Mouse (Mus musculus): ENCODE measurements around the gene Acrbp. TPM values are rescaled to one million over a fixed set of nuclear protein-coding genes. Genes with fewer than 3 reads are reported as not detected.
A peak's percentile ranks its signal among the peaks of the same experiment; 100 is the strongest.
"Not testable (repeated sequence)": the region's sequence is repeated elsewhere in the genome, so short reads cannot be mapped to it uniquely, and the experiment has no call there.

Gene Acrbp
- polyA plus RNA-seq, 1 experiment = 5.4 TPM

- H3K27ac ChIP-seq (ENCODE audit: insufficient read depth, low read length) = no peak overlapping the region
- TF ChIP-seq CTCF (IDR thresholded peaks at IDR 0.05; ENCODE audit: borderline replicate concordance, insufficient read depth, low read length) (no peak), POLR2A (IDR thresholded peaks at IDR 0.05; ENCODE audit: low read depth, low read length) (no peak)
Observed at GRCm38 (mm10) chr6:125063906-125064305, 14.4 kb downstream of the Acrbp start.

GRCm38 (mm10) chr6:125065223-125065622 lies 15.7 kb downstream of the Acrbp start:
- H3K4me3 ChIP-seq (ENCODE audit: insufficient read depth, low read length); H3K4me1 ChIP-seq (ENCODE audit: control insufficient read depth, insufficient read depth, low read length); H3K27ac ChIP-seq (ENCODE audit: insufficient read depth, low read length): not testable (repeated sequence)

More at GRCm38 (mm10) chr6:125063906-125064305, 14.4 kb downstream of the Acrbp start:
- Histone ChIP-seq H3K4me1 (ENCODE audit: control insufficient read depth, insufficient read depth, low read length) (peaks cover 3% of the 10 kb centered on the region; the same call in 1 of the 2 replicates), H3K4me3 (ENCODE audit: insufficient read depth, low read length) (no peak overlapping the region)

GRCm38 (mm10) chr6:125067571-125067995 lies 18.1 kb downstream of the Acrbp start, which contains the start of gene Lpar5:
Lpar5 (plus strand) TSS chr6:125067920.
- H3K4me1 ChIP-seq (ENCODE audit: control insufficient read depth, insufficient read depth, low read length) = peaks cover 5% of the 10 kb centered on the region; the same call in 1 of the 2 replicates
- TF ChIP-seq POLR2A (IDR thresholded peaks at IDR 0.05; ENCODE audit: low read depth, low read length) (no peak), CTCF (IDR thresholded peaks at IDR 0.05; ENCODE audit: borderline replicate concordance, insufficient read depth, low read length) (no peak)
- no peak within 1 kb of the TSS for H3K27ac ChIP-seq (ENCODE audit: insufficient read depth, low read length)
- H3K4me3 ChIP-seq (ENCODE audit: insufficient read depth, low read length) = no peak within 1 kb of the TSS

GRCm38 (mm10) chr6:125071170-125071895 lies 21.8 kb downstream of the Acrbp start:
- Histone ChIP-seq H3K4me3 (ENCODE audit: insufficient read depth, low read length) (no peak overlapping the region), H3K27ac (ENCODE audit: insufficient read depth, low read length) (no peak overlapping the region), H3K4me1 (ENCODE audit: control insufficient read depth, insufficient read depth, low read length) (peaks cover 5% of the 10 kb centered on the region; the same call in 1 of the 2 replicates)
- TF ChIP-seq POLR2A (IDR thresholded peaks at IDR 0.05; ENCODE audit: low read depth, low read length) (no peak), CTCF (IDR thresholded peaks at IDR 0.05; ENCODE audit: borderline replicate concordance, insufficient read depth, low read length) (no peak)

- Histone ChIP-seq H3K4me3 (ENCODE audit: insufficient read depth, low read length) (no peak overlapping the region), H3K4me1 (ENCODE audit: control insufficient read depth, insufficient read depth, low read length) (peaks cover 5% of the 10 kb centered on the region; the same call in 1 of the 2 replicates), H3K27ac (ENCODE audit: insufficient read depth, low read length) (no peak overlapping the region)
- no peak for TF ChIP-seq CTCF (IDR thresholded peaks at IDR 0.05; ENCODE audit: borderline replicate concordance, insufficient read depth, low read length)
Observed at GRCm38 (mm10) chr6:125071896-125072279, 22.4 kb downstream of the Acrbp start.

- H3K4me1 ChIP-seq (ENCODE audit: control insufficient read depth, insufficient read depth, low read length) = peaks cover 3% of the 10 kb centered on the region; the same call in 1 of the 2 replicates
Observed at GRCm38 (mm10) chr6:125073825-125074224, 24.3 kb downstream of the Acrbp start.

GRCm38 (mm10) chr6:125081394-125081793 lies 31.9 kb downstream of the Acrbp start:
- TF ChIP-seq CTCF (IDR thresholded peaks at IDR 0.05; ENCODE audit: borderline replicate concordance, insufficient read depth, low read length) (no peak), POLR2A (IDR thresholded peaks at IDR 0.05; ENCODE audit: low read depth, low read length) (no peak)
- H3K27ac ChIP-seq (ENCODE audit: insufficient read depth, low read length) = no peak overlapping the region
- H3K4me1 ChIP-seq (ENCODE audit: control insufficient read depth, insufficient read depth, low read length) = no peaks in the 10 kb centered on the region; the same call in 1 of the 2 replicates
- peak overlapping the region; percentile 7; the same call in 1 of the 2 replicates for H3K4me3 ChIP-seq (ENCODE audit: insufficient read depth, low read length)

More at GRCm38 (mm10) chr6:125073825-125074224, 24.3 kb downstream of the Acrbp start:
- H3K27ac ChIP-seq (ENCODE audit: insufficient read depth, low read length) = no peak overlapping the region
- H3K4me3 ChIP-seq (ENCODE audit: insufficient read depth, low read length) = no peak overlapping the region
- TF ChIP-seq POLR2A (IDR thresholded peaks at IDR 0.05; ENCODE audit: low read depth, low read length) = no peak
- no peak for TF ChIP-seq CTCF (IDR thresholded peaks at IDR 0.05; ENCODE audit: borderline replicate concordance, insufficient read depth, low read length)

GRCm38 (mm10) chr6:125081797-125082560 lies 32.5 kb downstream of the Acrbp start:
- TF ChIP-seq POLR2A (IDR thresholded peaks at IDR 0.05; ENCODE audit: low read depth, low read length) (peak; percentile 83), CTCF (IDR thresholded peaks at IDR 0.05; ENCODE audit: borderline replicate concordance, insufficient read depth, low read length) (peak; percentile 93)
- Histone ChIP-seq H3K4me1 (ENCODE audit: control insufficient read depth, insufficient read depth, low read length) (no peaks in the 10 kb centered on the region; the same call in 1 of the 2 replicates), H3K4me3 (ENCODE audit: insufficient read depth, low read length) (peak overlapping the region; percentile 7; the same call in 1 of the 2 replicates), H3K27ac (ENCODE audit: insufficient read depth, low read length) (no peak overlapping the region)

- no peak for TF ChIP-seq POLR2A (IDR thresholded peaks at IDR 0.05; ENCODE audit: low read depth, low read length)
- TF ChIP-seq CTCF (IDR thresholded peaks at IDR 0.05; ENCODE audit: borderline replicate concordance, insufficient read depth, low read length) = no peak
- Histone ChIP-seq H3K27ac (ENCODE audit: insufficient read depth, low read length) (no peak overlapping the region), H3K4me3 (ENCODE audit: insufficient read depth, low read length) (no peak overlapping the region), H3K4me1 (ENCODE audit: control insufficient read depth, insufficient read depth, low read length) (no peaks in the 10 kb centered on the region; the same call in 1 of the 2 replicates)
Observed at GRCm38 (mm10) chr6:125082801-125083386, 33.4 kb downstream of the Acrbp start.

Data from embryonic fibroblast, embryonic 13.5 days (primary cell).